Mouse (Mus musculus) ovary, adult 18-20 months (tissue): Measurements from ENCODE around the gene Ifitm1.

Experiments
- DNase-seq: peaks from one replicate; pipeline ENCODE4 v3.0.0; 2022; ENCODE audit warnings: low spot score, mixed read lengths

Gene Ifitm1

GRCm38 (mm10) chr7:140966921-140967320, at the start of gene Ifitm1:
TSS of gene Ifitm1 (plus strand) at chr7:140967221.
- DNase-seq: no peak

DNA sequence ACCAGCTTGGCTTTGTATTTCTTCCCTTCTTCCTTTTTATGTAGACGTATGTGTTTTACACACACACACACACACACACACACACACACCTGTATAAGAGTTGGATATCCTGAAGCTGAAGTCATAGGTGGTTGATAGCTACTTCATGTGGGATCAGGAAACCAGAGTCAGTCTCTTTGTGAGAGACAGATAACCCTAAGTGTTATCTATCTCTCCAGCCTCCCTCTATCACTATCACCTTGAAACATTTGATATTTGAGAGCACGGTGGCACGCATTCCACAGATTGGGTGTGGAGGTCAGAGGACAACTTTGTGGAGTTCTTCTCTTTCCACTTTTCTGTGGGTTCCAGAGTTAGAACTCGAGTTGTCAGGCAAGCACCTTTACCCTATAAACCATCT, 47.1 kb upstream of the Ifitm1 start:
- no peak for DNase-seq

GRCm38 (mm10) chr7:140920418-140921029, 46.5 kb upstream of the Ifitm1 start, which contains the start of gene Nlrp6:
TSS of gene Nlrp6 (plus strand) at chr7:140920902.
- DNase-seq: no peak

- DNase-seq: no peak
Observed at GRCm38 (mm10) chr7:140921225-140921975, 45.6 kb upstream of the Ifitm1 start.

DNA sequence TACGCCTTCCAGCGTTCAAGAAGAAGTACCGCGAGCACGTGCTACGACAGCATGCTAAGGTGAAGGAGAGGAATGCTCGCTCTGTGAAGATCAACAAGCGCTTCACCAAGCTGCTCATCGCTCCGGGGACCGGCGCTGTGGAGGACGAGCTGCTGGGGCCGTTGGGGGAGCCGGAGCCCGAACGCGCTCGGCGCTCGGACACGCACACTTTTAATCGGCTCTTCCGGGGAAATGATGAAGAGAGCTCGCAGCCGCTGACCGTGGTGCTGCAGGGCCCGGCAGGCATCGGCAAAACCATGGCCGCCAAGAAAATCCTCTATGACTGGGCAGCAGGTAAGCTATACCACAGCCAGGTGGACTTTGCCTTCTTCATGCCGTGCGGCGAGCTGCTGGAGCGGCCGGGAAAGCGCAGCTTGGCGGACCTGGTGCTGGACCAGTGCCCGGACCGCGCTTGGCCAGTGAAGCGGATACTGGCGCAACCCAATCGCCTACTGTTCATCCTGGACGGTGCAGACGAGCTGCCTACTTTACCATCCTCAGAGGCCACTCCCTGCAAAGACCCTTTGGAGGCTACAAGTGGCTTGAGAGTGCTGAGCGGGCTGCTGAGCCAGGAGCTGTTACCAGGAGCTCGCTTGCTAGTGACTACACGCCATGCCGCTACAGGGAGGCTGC, 44.5 kb upstream of the Ifitm1 start:
- DNase-seq: no peak

GRCm38 (mm10) chr7:140923070-140923775, 43.8 kb upstream of the Ifitm1 start:
- DNase-seq: no peak

DNA sequence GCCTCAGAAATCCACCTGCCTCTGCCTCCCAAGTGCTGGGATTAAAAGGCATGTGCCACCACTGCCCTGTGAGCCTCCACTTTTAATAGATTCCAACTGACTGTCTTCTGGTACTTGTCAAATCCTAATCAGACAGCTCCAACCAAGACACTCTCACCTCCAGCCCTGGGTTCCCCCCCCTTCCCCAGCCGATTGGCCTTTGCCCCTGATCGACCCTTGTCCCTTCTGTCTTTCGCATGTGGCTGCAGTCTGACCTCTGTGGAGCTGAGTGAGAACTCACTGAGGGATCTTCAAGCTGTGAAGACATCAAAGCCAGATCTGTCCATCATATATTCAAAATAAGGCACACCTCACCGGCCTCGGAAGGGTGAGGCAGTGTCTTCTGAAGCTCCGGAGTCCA, 39.8 kb upstream of the Ifitm1 start:
- no peak for DNase-seq

DNA sequence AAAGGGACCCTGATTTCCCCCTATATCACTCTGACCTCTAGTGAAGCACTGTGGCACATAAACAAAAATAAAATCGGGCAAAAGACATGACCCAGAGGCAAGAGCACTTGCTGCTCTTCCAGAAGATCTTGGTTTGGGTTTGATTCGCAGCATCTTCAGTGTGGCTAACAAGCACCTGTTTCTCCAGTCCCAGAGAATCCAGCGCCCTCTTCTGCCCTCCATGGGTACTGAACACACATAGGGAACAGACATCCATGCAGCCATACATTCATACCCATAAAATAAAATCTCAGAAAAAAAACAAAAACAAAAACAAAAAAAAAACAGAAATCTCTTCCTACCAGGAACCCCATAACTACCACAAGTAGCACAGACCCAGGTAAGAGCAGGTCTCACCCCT, 28.6 kb upstream of the Ifitm1 start:
- no peak for DNase-seq

- no peak for DNase-seq
Observed at GRCm38 (mm10) chr7:140938896-140939295, 28.1 kb upstream of the Ifitm1 start.

GRCm38 (mm10) chr7:140939669-140940171, 27.3 kb upstream of the Ifitm1 start:
- DNase-seq: peak; percentile 35

- DNase-seq: peak; percentile 86
Observed at GRCm38 (mm10) chr7:140941222-140942051, 25.6 kb upstream of the Ifitm1 start, which contains the start of gene Pgghg. TSS of gene Pgghg (plus strand) at chr7:140941391.

GRCm38 (mm10) chr7:140942341-140942740, 24.7 kb upstream of the Ifitm1 start:
- DNase-seq: no peak

DNA sequence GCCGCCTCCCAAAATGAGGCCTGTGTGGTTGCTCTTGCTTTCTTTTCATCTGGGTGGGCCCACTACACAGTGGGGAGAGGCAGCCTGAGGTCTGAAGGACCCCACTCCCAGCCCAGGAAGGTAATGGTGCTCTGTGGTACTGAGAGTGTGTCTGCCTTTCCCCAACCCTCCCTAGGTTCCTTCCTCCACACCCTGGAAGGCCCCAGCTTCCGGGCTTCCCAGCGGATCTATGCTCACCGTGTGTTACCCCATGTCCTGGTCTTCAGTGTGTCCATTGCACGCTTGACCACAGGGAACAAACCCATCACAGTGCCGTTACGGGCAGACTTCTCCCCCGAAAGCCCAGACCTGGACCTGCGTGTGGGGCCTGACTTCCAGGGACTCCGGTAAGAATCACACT, 24.2 kb upstream of the Ifitm1 start:
- DNase-seq: no peak

DNA sequence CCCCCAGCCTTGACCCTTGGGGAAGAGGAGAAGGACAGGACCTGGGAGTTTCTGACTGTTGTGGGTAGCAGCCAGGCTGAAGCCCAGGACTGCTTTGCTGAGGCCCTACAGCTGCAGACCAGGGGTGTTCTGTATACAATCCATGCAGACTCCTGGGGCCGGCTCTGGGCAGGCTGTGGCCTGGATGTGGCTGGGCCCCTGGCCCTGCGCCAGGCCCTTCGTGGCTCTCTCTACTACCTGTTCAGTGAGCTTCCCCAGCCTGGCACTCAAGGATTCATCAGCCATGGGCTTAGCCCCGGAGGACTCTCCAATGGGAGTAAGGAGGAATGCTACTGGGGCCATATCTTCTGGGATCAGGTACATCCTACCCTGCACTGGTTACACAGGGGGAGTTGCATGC, 23.7 kb upstream of the Ifitm1 start:
- no peak for DNase-seq

GRCm38 (mm10) chr7:140944236-140944635, 22.8 kb upstream of the Ifitm1 start:
- DNase-seq: no peak

DNA sequence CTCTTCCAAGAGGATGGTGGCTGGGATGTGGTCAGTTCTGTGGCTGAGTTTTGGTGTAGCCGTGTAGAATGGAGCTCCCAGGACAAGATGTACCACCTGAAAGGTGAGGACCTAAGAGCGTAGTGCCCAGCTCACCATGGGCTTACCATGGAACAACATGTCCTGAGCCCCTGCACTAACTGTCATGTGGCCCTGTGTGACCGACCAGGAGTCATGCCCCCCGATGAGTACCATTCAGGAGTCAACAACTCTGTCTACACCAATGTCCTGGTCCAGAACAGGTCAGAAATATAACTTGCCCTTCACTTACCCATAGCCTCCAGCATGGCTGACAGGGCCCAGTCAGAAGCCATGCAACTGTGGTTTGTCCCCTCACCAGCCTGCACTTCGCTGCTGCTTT, 21.8 kb upstream of the Ifitm1 start:
- no peak for DNase-seq

DNA sequence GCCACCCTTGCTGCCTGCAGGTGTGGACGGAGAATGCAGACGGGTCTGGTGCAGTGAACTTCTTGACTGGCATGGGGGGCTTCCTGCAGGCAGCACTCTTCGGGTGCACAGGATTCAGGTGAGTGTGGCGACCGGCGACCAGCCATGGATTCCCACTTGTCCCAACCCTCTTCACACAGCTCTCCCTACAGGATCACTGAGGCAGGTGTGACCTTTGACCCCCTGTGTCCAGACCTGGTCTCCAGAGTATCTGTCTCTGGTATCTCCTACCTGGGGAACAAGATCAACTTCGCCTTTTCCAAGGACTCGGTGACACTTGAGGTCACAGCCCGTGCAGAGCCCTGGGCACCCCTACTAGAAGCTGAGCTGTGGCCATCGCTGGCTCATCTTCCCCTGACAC, 20.7 kb upstream of the Ifitm1 start:
- no peak for DNase-seq

DNA sequence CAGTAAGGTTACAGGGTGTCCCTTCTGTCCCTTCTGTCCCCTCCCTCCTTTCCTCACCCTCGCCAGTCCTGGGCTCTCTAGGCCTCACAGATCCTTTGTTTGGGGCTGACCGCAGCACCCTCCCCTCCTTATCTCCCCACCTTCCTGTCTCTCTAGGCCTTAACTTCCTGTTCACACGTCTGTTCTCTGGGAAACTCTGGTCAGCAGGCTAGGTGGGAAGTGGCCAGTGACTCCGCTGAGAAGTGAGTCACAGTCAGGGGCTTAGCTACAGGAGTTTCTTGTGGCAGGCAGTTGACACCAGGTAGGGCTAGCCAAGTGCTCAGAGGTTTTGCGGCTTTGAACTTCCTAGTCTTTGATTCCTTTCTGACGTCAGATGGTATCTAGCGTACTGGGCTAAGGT, 20.0 kb upstream of the Ifitm1 start:
- no peak for DNase-seq

- DNase-seq: peak; percentile 85
Observed at GRCm38 (mm10) chr7:140948161-140948560, 18.9 kb upstream of the Ifitm1 start.

DNA sequence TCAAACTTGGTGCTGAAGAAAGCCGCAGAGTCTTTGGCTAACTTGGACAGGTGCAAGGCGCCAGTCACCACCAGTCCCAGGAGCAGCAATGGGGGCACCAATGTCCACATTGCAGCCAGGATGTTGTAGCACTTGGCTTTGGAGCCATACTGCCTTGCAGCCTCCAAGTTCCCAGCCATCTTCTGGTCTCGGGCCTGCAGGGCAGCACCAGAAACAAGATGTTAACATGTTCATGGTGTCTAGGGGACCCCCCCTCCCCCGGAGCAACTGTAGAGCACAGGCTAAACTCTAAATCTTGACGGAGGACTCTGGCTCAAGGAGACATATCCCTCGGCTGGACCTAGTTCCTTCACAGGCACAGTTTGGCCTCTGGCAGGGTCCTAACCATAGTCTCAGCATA, 17.8 kb upstream of the Ifitm1 start:
- no peak for DNase-seq

GRCm38 (mm10) chr7:140949824-140950530, 17.0 kb upstream of the Ifitm1 start, which contains the start of gene Ifitm5:
TSS of gene Ifitm5 (minus strand) at chr7:140950291.
- DNase-seq: no peak
